Mouse (Mus musculus): ENCODE measurements around the gene Gm15056. TPM values are rescaled to one million over a fixed set of nuclear protein-coding genes. Genes with fewer than 3 reads are reported as not detected.

Gm15056 gene
- polyA plus RNA-seq (2014; fragmentation: Nextera tagmentation; extraction: Ambion mirVana) = not detected in 2 replicates

DNA sequence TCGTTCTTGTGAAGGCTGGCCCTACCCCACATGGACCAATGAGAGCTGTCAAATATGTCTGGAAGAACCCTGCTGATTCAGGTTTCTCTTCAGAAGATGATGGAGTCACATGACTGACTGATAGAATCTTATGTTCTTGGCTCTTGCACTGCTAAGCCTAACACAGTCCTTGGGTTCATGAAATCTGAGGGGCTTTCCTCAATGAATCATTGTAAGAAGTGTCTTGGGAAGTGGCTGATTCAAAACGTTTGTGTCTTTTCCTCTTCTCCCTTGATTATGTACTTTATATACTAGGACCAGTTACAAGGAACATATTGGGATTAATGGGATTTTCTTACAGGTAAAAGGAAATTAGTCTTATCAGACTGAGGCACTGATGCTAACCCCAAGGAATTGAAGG, at the start of gene Gm15056:
Gene Gm15056, minus strand, starts transcription at position 101 of the 400 bp plus-strand sequence.
- H3K4me2 ChIP-seq (ENCODE audit: low read depth, low read length, severe bottlenecking) = no peak within 1 kb of the TSS
- H3K9me3 ChIP-seq (ENCODE audit: control insufficient read depth, low read length) = peaks cover 12% of the 10 kb centered on the region; the same call in 1 of the 2 replicates
- H3K36me3 ChIP-seq (ENCODE audit: control insufficient read depth, insufficient read depth, low read length) = no peaks in the 10 kb centered on the region
- no peak within 1 kb of the TSS for H3K27ac ChIP-seq (ENCODE audit: low read depth, low read length)
- H3K9ac ChIP-seq (ENCODE audit: low read length) = no peak within 1 kb of the TSS
- WGBS = 47% methylated on average over 2 of the region's 2 CpGs
- H3K4me3 ChIP-seq (ENCODE audit: low read depth, low read length) = no peak within 1 kb of the TSS
- ATAC-seq (replicated peaks; ENCODE audit: low FRiP score) = no peak
- DNase-seq (ENCODE audit: low spot score) = no peak
- no peaks in the 10 kb centered on the region for H3K4me1 ChIP-seq (replicated peaks; ENCODE audit: control insufficient read depth, insufficient read depth, low read length)
- H3K27me3 ChIP-seq (ENCODE audit: control insufficient read depth, insufficient read depth, low read length) = no peaks in the 10 kb centered on the region

DNA sequence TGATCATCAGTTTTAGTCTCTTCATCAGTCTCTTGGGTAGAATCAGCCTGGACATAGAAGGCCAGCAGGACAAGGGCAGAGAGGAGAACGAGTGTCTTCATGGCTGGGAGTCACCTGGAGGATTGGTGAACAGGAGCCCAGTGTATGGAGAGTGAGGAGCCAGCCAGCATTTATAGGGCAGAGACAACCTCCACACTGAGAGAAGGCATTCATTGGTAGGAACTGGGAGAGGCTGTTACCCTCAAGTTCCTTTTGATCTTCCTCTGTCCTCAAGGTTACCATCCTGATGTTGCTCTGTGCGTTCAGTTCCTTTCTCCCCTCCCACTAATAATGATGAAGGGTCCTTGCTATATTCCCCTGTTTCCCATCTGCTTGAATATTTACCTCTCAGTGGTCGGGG, 42.2 kb upstream of the Gm15056 start, which contains the start of gene AY761185:
Gene AY761185, minus strand, starts transcription at position 101 of the 400 bp plus-strand sequence.
- ATAC-seq (replicated peaks; ENCODE audit: low FRiP score) (no peak), DNase-seq (ENCODE audit: low spot score) (no peak)
- H3K9ac ChIP-seq (ENCODE audit: low read length) = no peak within 1 kb of the TSS
- H3K27me3 ChIP-seq (ENCODE audit: control insufficient read depth, insufficient read depth, low read length) = no peaks in the 10 kb centered on the region
- 73% methylated on average over 3 of the region's 3 CpGs for WGBS
- no peak within 1 kb of the TSS for H3K4me3 ChIP-seq (ENCODE audit: low read depth, low read length)
- no peak within 1 kb of the TSS for H3K27ac ChIP-seq (ENCODE audit: low read depth, low read length)
- H3K4me1 ChIP-seq (replicated peaks; ENCODE audit: control insufficient read depth, insufficient read depth, low read length) = no peaks in the 10 kb centered on the region
- H3K36me3 ChIP-seq (ENCODE audit: control insufficient read depth, insufficient read depth, low read length) = no peaks in the 10 kb centered on the region
- peaks cover 5% of the 10 kb centered on the region; the same call in 1 of the 2 replicates for H3K9me3 ChIP-seq (ENCODE audit: control insufficient read depth, low read length)
- no peak within 1 kb of the TSS for H3K4me2 ChIP-seq (ENCODE audit: low read depth, low read length, severe bottlenecking)

DNA sequence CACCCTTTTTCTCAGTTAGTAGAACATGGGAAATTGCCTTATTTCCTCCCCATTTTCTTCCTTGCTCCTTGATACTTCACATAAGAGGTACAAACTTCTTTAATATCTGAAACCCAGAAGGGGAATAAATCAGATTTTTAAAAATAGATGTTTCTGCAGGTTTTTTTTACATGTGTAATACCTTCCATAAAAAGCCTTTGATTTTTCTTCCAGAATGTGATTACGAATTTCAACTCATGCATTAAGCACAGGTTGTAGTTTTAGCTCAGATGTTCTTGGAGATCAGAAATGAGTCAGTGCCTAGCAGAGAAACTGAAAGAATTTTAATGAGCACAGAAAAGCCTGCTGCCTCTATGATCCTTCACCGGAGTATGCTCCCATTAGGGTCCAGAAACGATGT, 19.5 kb upstream of the Gm15056 start, which contains the start of gene Gm6040:
Gene Gm6040, minus strand, starts transcription at position 101 of the 400 bp plus-strand sequence.
- Histone ChIP-seq H3K36me3 (ENCODE audit: control insufficient read depth, insufficient read depth, low read length) (no peaks in the 10 kb centered on the region), H3K27ac (ENCODE audit: low read depth, low read length) (no peak within 1 kb of the TSS), H3K27me3 (ENCODE audit: control insufficient read depth, insufficient read depth, low read length) (no peaks in the 10 kb centered on the region), H3K4me3 (ENCODE audit: low read depth, low read length) (no peak within 1 kb of the TSS), H3K9me3 (ENCODE audit: control insufficient read depth, low read length) (peaks cover 2% of the 10 kb centered on the region; the same call in 1 of the 2 replicates), H3K4me2 (ENCODE audit: low read depth, low read length, severe bottlenecking) (no peak within 1 kb of the TSS), H3K9ac (ENCODE audit: low read length) (no peak within 1 kb of the TSS), H3K4me1 (replicated peaks; ENCODE audit: control insufficient read depth, insufficient read depth, low read length) (no peaks in the 10 kb centered on the region)
- DNase-seq (ENCODE audit: low spot score) (no peak), ATAC-seq (replicated peaks; ENCODE audit: low FRiP score) (no peak)
- WGBS = 82% methylated on average over 3 of the region's 3 CpGs

DNA sequence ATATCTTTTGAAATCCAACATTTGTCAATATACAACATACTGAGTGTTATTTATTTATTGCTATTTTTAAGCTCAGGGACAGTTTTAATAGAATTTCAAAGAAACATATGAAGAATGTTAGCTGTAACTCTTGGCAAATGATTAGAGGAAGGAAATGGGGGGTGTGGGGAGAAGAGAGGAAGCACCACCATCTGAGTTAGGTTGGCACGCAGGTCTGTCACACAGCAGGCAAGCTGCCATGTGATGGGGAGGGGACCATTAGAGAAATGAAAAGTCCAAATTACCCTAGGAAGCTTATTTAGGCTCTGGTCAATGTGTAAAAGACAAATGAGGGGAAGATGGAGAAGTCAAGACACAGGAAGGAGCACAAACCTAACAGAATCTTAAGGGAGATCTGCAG, 9.9 kb upstream of the Gm15056 start:
- WGBS = 83% methylated on average over 1 of the region's 1 CpGs
- Histone ChIP-seq H3K4me2 (ENCODE audit: low read depth, low read length, severe bottlenecking) (no peak overlapping the region), H3K4me1 (replicated peaks; ENCODE audit: control insufficient read depth, insufficient read depth, low read length) (no peaks in the 10 kb centered on the region), H3K27ac (ENCODE audit: low read depth, low read length) (no peak overlapping the region), H3K9ac (ENCODE audit: low read length) (no peak overlapping the region), H3K9me3 (ENCODE audit: control insufficient read depth, low read length) (peaks cover 13% of the 10 kb centered on the region; the same call in 1 of the 2 replicates), H3K27me3 (ENCODE audit: control insufficient read depth, insufficient read depth, low read length) (no peaks in the 10 kb centered on the region), H3K4me3 (ENCODE audit: low read depth, low read length) (no peak overlapping the region), H3K36me3 (ENCODE audit: control insufficient read depth, insufficient read depth, low read length) (no peaks in the 10 kb centered on the region)
- DNase-seq (ENCODE audit: low spot score) (no peak), ATAC-seq (replicated peaks; ENCODE audit: low FRiP score) (no peak)

DNA sequence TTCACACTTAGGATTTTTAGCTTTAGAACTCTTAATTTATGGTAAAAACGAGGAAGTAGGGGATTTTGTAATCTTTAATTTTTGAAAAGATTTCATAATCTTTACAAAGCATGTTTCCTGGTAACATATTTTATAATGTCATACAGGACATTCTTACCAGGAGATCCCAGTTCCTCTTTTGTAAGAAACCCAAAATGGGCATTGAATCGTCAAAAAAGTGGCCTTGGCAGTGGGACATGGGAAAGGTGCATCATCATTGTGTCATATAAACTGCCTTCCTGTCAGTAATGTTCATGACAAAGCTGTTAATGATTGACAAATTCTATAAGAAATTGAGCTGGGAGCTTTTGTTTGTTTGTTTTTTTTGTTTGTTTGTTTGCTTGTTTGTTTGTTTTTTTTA, 5.8 kb upstream of the Gm15056 start:
- ATAC-seq (replicated peaks; ENCODE audit: low FRiP score) (no peak), DNase-seq (ENCODE audit: low spot score) (no peak)
- Histone ChIP-seq H3K4me3 (ENCODE audit: low read depth, low read length) (no peak overlapping the region), H3K4me1 (replicated peaks; ENCODE audit: control insufficient read depth, insufficient read depth, low read length) (no peaks in the 10 kb centered on the region), H3K4me2 (ENCODE audit: low read depth, low read length, severe bottlenecking) (no peak overlapping the region), H3K27me3 (ENCODE audit: control insufficient read depth, insufficient read depth, low read length) (no peaks in the 10 kb centered on the region), H3K9me3 (ENCODE audit: control insufficient read depth, low read length) (peaks cover 10% of the 10 kb centered on the region; the same call in 1 of the 2 replicates), H3K36me3 (ENCODE audit: control insufficient read depth, insufficient read depth, low read length) (no peaks in the 10 kb centered on the region), H3K27ac (ENCODE audit: low read depth, low read length) (no peak overlapping the region), H3K9ac (ENCODE audit: low read length) (no peak overlapping the region)
- WGBS = 69% methylated on average over 2 of the region's 2 CpGs

DNA sequence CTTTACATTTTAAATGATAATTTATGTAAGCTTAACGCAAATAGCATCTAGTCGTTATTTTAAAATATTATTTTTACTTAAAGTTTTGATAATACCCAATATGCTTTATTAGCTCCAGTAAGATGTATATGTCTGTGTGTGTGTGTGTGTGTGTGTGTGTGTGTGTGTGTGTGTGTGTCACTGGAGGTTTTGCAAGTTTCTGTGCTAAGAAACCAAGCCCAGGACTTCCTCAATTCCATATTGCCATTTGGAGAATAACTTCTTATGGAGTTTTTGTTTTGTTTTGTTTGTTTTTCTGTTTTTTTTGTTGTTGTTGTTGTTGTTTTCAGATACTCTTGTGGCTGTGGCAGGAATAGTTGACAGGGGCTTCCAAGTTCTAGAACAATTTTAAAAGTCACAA, 4.7 kb upstream of the Gm15056 start:
- no peak for ATAC-seq (replicated peaks; ENCODE audit: low FRiP score)
- no peak overlapping the region for H3K4me3 ChIP-seq (ENCODE audit: low read depth, low read length)
- DNase-seq (ENCODE audit: low spot score) = no peak
- H3K9ac ChIP-seq (ENCODE audit: low read length) = no peak overlapping the region
- H3K4me2 ChIP-seq (ENCODE audit: low read depth, low read length, severe bottlenecking) = no peak overlapping the region
- no peak overlapping the region for H3K27ac ChIP-seq (ENCODE audit: low read depth, low read length)
- H3K9me3 ChIP-seq (ENCODE audit: control insufficient read depth, low read length) = peaks cover 10% of the 10 kb centered on the region; the same call in 1 of the 2 replicates
- H3K27me3 ChIP-seq (ENCODE audit: control insufficient read depth, insufficient read depth, low read length) = no peaks in the 10 kb centered on the region
- 82% methylated on average over 2 of the region's 2 CpGs for WGBS
- H3K36me3 ChIP-seq (ENCODE audit: control insufficient read depth, insufficient read depth, low read length) = no peaks in the 10 kb centered on the region
- H3K4me1 ChIP-seq (replicated peaks; ENCODE audit: control insufficient read depth, insufficient read depth, low read length) = no peaks in the 10 kb centered on the region

DNA sequence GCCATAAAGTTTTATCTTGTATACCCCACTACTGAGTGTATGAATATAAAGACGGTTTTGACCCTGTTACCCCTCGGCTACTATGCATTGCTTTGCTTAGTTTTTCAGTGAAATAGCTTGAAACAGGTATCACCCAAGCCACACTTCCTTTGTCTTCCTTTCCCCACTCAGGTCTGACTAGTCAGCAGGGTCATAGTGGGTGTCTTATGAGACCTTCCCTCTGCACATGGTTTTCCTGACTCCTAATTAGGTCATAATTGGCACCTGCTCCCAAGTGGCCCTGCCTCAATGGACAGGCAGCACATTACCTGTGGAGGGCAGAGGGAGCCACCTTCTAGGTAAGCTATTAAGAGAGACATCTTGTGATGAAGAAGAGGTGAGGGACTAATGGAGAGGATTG, 10.1 kb downstream of the Gm15056 start, which contains the start of gene Defb33:
Gene Defb33, plus strand, starts transcription at position 301 of the 400 bp plus-strand sequence.
- Histone ChIP-seq H3K9me3 (ENCODE audit: control insufficient read depth, low read length) (peaks cover 10% of the 10 kb centered on the region; the same call in 1 of the 2 replicates), H3K36me3 (ENCODE audit: control insufficient read depth, insufficient read depth, low read length) (no peaks in the 10 kb centered on the region), H3K9ac (ENCODE audit: low read length) (no peak within 1 kb of the TSS), H3K4me3 (ENCODE audit: low read depth, low read length) (no peak within 1 kb of the TSS), H3K4me1 (replicated peaks; ENCODE audit: control insufficient read depth, insufficient read depth, low read length) (no peaks in the 10 kb centered on the region), H3K27ac (ENCODE audit: low read depth, low read length) (no peak within 1 kb of the TSS), H3K4me2 (ENCODE audit: low read depth, low read length, severe bottlenecking) (no peak within 1 kb of the TSS), H3K27me3 (ENCODE audit: control insufficient read depth, insufficient read depth, low read length) (no peaks in the 10 kb centered on the region)
- ATAC-seq (replicated peaks; ENCODE audit: low FRiP score) = no peak
- DNase-seq (ENCODE audit: low spot score) = no peak
- WGBS = 86% methylated on average over 2 of the region's 2 CpGs

DNA sequence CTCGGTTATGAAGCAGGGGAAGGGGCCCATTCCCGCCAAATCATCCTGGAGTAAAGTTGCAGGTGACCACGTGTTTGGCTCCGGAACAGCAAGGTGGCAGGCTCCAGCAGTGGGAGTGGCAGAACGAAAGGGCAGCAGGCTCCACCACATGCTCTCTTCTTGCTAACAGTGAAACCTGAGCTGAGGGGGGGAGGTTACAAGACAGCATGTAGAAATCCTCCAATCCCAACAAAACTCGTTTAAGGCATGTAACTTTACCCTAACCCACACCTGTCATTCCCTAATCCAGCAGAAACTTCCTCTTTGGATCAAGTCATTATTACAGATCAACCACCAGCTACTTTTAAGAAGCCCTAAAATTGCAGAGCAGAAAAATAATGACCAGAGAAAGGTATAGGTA, 27.8 kb downstream of the Gm15056 start:
- Histone ChIP-seq H3K27ac (ENCODE audit: low read depth, low read length) (no peak overlapping the region), H3K36me3 (ENCODE audit: control insufficient read depth, insufficient read depth, low read length) (no peaks in the 10 kb centered on the region), H3K4me2 (ENCODE audit: low read depth, low read length, severe bottlenecking) (no peak overlapping the region), H3K4me1 (replicated peaks; ENCODE audit: control insufficient read depth, insufficient read depth, low read length) (no peaks in the 10 kb centered on the region), H3K4me3 (ENCODE audit: low read depth, low read length) (no peak overlapping the region), H3K9me3 (ENCODE audit: control insufficient read depth, low read length) (peaks cover 5% of the 10 kb centered on the region; the same call in 1 of the 2 replicates), H3K27me3 (ENCODE audit: control insufficient read depth, insufficient read depth, low read length) (no peaks in the 10 kb centered on the region), H3K9ac (ENCODE audit: low read length) (no peak overlapping the region)
- WGBS = 58% methylated on average over 6 of the region's 6 CpGs
- no peak for DNase-seq (ENCODE audit: low spot score)
- ATAC-seq (replicated peaks; ENCODE audit: low FRiP score) = no peak

Data from forebrain, embryonic 11.5 days (tissue).